Mouse (Mus musculus) hindbrain, embryonic 10.5 days (tissue): Measurements from ENCODE around the gene Daglb. TPM values are rescaled to one million over a fixed set of nuclear protein-coding genes. Genes with fewer than 3 reads are reported as not detected.

Source experiments
- DNase-seq: peaks from one replicate; pipeline ENCODE4 v3.0.0-alpha.2; 2017; ENCODE audit warnings: low spot score
- H3K27ac ChIP-seq: fragments of 300-500 bp; sonication (generic); 2 replicates; pipeline ENCODE4 v1.5.1; 2016; ENCODE audit warnings: mild to moderate bottlenecking, moderate library complexity
- H3K27me3 ChIP-seq: fragments of 300-500 bp; sonication (generic); 2 replicates; pipeline ENCODE4 v1.6.1; 2016; ENCODE audit warnings: mild to moderate bottlenecking; ENCODE audit not compliant: poor library complexity, insufficient read depth, severe bottlenecking
- H3K36me3 ChIP-seq: fragments of 300-500 bp; sonication (generic); 2 replicates; pipeline ENCODE4 v1.6.1; 2016; ENCODE audit warnings: mild to moderate bottlenecking, moderate library complexity
- H3K4me1 ChIP-seq: fragments of 300-500 bp; sonication (generic); replicated peaks from 2 replicates; pipeline ENCODE4 v1.6.1; 2016; ENCODE audit warnings: mild to moderate bottlenecking
- H3K4me3 ChIP-seq: fragments of 300-500 bp; sonication (generic); 2 replicates; pipeline ENCODE4 v1.5.1; 2016; ENCODE audit warnings: mild to moderate bottlenecking, moderate library complexity
- H3K9me3 ChIP-seq: fragments of 300-500 bp; sonication (generic); 2 replicates; pipeline ENCODE4 v1.6.1; 2016; ENCODE audit warnings: mild to moderate bottlenecking, moderate library complexity
- WGBS: fragments of 180-500 bp; shearing (Covaris S2); methylation state at CpG from one replicate; pipeline ENCODE4 v1.1.7; 2016; 5-methylcytosine and 5-hydroxymethylcytosine counted together
- polyA plus RNA-seq: library from polyadenylated mRNA; unstranded; fragments of >200 nt; fragmentation: Nextera tagmentation; extraction: Ambion mirVana; gene quantifications from 2 replicates; pipeline ENCODE4 v1.2.1, GENCODE M21; 2016

Gene Daglb
- polyA plus RNA-seq, 1 experiment from 2014 or later: 16.7 TPM

- no peak overlapping the region for H3K4me3 ChIP-seq
- no peak overlapping the region for H3K27ac ChIP-seq
- H3K4me1 ChIP-seq: peaks cover 13% of the 10 kb centered on the region
- H3K27me3 ChIP-seq: no peaks in the 10 kb centered on the region
- no peaks in the 10 kb centered on the region for H3K9me3 ChIP-seq
- WGBS: 93% methylated on average over 8 of the region's 8 CpGs
- DNase-seq: peak; percentile 1
- H3K36me3 ChIP-seq: peaks cover 78% of the 10 kb centered on the region
Measured at GRCm38 (mm10) chr5:143469628-143470027, 5.2 kb downstream of the Daglb start.

- Histone ChIP-seq H3K36me3 (peaks cover 88% of the 10 kb centered on the region), H3K4me1 (peaks cover 3% of the 10 kb centered on the region), H3K9me3 (no peaks in the 10 kb centered on the region), H3K27me3 (no peaks in the 10 kb centered on the region), H3K4me3 (no peak overlapping the region), H3K27ac (no peak overlapping the region)
- peak; percentile 1 for DNase-seq
- WGBS: 91% methylated on average over 15 of the region's 15 CpGs
Measured at GRCm38 (mm10) chr5:143470421-143471164, 6.2 kb downstream of the Daglb start.

- Histone ChIP-seq H3K4me3 (no peak overlapping the region), H3K27ac (no peak overlapping the region), H3K9me3 (no peaks in the 10 kb centered on the region), H3K27me3 (no peaks in the 10 kb centered on the region), H3K36me3 (peaks cover 94% of the 10 kb centered on the region), H3K4me1 (no peaks in the 10 kb centered on the region)
- WGBS: 93% methylated on average over 3 of the region's 3 CpGs
- no peak for DNase-seq
Measured at GRCm38 (mm10) chr5:143471165-143471546, 6.8 kb downstream of the Daglb start.

GRCm38 (mm10) chr5:143471953-143472618 lies 7.7 kb downstream of the Daglb start:
- WGBS: 84% methylated on average over 9 of the region's 9 CpGs
- Histone ChIP-seq H3K9me3 (no peaks in the 10 kb centered on the region), H3K4me3 (no peak overlapping the region), H3K36me3 (peaks cover 99% of the 10 kb centered on the region), H3K27ac (no peak overlapping the region), H3K4me1 (no peaks in the 10 kb centered on the region), H3K27me3 (no peaks in the 10 kb centered on the region)
- DNase-seq: peak; percentile 1

GRCm38 (mm10) chr5:143475153-143475844 lies 10.9 kb downstream of the Daglb start:
- H3K27ac ChIP-seq: no peak overlapping the region
- no peaks in the 10 kb centered on the region for H3K27me3 ChIP-seq
- H3K4me3 ChIP-seq: no peak overlapping the region
- H3K4me1 ChIP-seq: no peaks in the 10 kb centered on the region
- 93% methylated on average over 20 of the region's 20 CpGs for WGBS
- no peak for DNase-seq
- peaks cover 99% of the 10 kb centered on the region for H3K36me3 ChIP-seq
- no peaks in the 10 kb centered on the region for H3K9me3 ChIP-seq

GRCm38 (mm10) chr5:143476013-143476412 lies 11.6 kb downstream of the Daglb start:
- Histone ChIP-seq H3K9me3 (no peaks in the 10 kb centered on the region), H3K36me3 (peaks cover 96% of the 10 kb centered on the region), H3K27me3 (no peaks in the 10 kb centered on the region), H3K27ac (no peak overlapping the region), H3K4me3 (no peak overlapping the region), H3K4me1 (no peaks in the 10 kb centered on the region)
- DNase-seq: no peak
- 96% methylated on average over 6 of the region's 6 CpGs for WGBS

GRCm38 (mm10) chr5:143477901-143478300 lies 13.5 kb downstream of the Daglb start:
- Histone ChIP-seq H3K36me3 (peaks cover 93% of the 10 kb centered on the region), H3K27ac (no peak overlapping the region), H3K9me3 (no peaks in the 10 kb centered on the region), H3K27me3 (no peaks in the 10 kb centered on the region), H3K4me3 (no peak overlapping the region), H3K4me1 (no peaks in the 10 kb centered on the region)
- no peak for DNase-seq
- 95% methylated on average over 3 of the region's 3 CpGs for WGBS

GRCm38 (mm10) chr5:143484955-143485354 lies 20.6 kb downstream of the Daglb start:
- H3K36me3 ChIP-seq: peaks cover 92% of the 10 kb centered on the region

GRCm38 (mm10) chr5:143487193-143487592 lies 22.8 kb downstream of the Daglb start:
- no peaks in the 10 kb centered on the region for H3K27me3 ChIP-seq
- H3K9me3 ChIP-seq: no peaks in the 10 kb centered on the region
- no peak overlapping the region for H3K27ac ChIP-seq
- no peak overlapping the region for H3K4me3 ChIP-seq
- no peaks in the 10 kb centered on the region for H3K4me1 ChIP-seq
- DNase-seq: no peak
- WGBS: 94% methylated on average over 10 of the region's 10 CpGs
- peaks cover 99% of the 10 kb centered on the region for H3K36me3 ChIP-seq

More at GRCm38 (mm10) chr5:143484955-143485354, 20.6 kb downstream of the Daglb start:
- H3K9me3 ChIP-seq: no peaks in the 10 kb centered on the region
- no peak overlapping the region for H3K27ac ChIP-seq
- H3K4me3 ChIP-seq: no peak overlapping the region
- no peaks in the 10 kb centered on the region for H3K27me3 ChIP-seq
- no peak for DNase-seq
- no peaks in the 10 kb centered on the region for H3K4me1 ChIP-seq
- WGBS: 92% methylated on average over 5 of the region's 5 CpGs

- H3K27me3 ChIP-seq: no peaks in the 10 kb centered on the region
- H3K4me1 ChIP-seq: no peaks in the 10 kb centered on the region
- no peak overlapping the region for H3K27ac ChIP-seq
- H3K4me3 ChIP-seq: no peak overlapping the region
- WGBS: 89% methylated on average over 5 of the region's 5 CpGs
- H3K36me3 ChIP-seq: peaks cover 99% of the 10 kb centered on the region
- no peak for DNase-seq
- no peaks in the 10 kb centered on the region for H3K9me3 ChIP-seq
Measured at GRCm38 (mm10) chr5:143487998-143488397, 23.6 kb downstream of the Daglb start.

- 89% methylated on average over 14 of the region's 14 CpGs for WGBS
- Histone ChIP-seq H3K27ac (no peak overlapping the region), H3K27me3 (no peaks in the 10 kb centered on the region), H3K9me3 (no peaks in the 10 kb centered on the region), H3K4me1 (no peaks in the 10 kb centered on the region), H3K36me3 (peaks cover 96% of the 10 kb centered on the region), H3K4me3 (no peak overlapping the region)
- no peak for DNase-seq
Measured at GRCm38 (mm10) chr5:143489749-143490342, 25.5 kb downstream of the Daglb start.

- Histone ChIP-seq H3K27ac (no peak overlapping the region), H3K27me3 (no peaks in the 10 kb centered on the region), H3K4me1 (no peaks in the 10 kb centered on the region), H3K9me3 (no peaks in the 10 kb centered on the region), H3K4me3 (no peak overlapping the region), H3K36me3 (peaks cover 95% of the 10 kb centered on the region)
- WGBS: 86% methylated on average over 4 of the region's 4 CpGs
- no peak for DNase-seq
Measured at GRCm38 (mm10) chr5:143491736-143492135, 27.4 kb downstream of the Daglb start.

- no peaks in the 10 kb centered on the region for H3K27me3 ChIP-seq
- no peaks in the 10 kb centered on the region for H3K9me3 ChIP-seq
- no peak for DNase-seq
- H3K4me1 ChIP-seq: no peaks in the 10 kb centered on the region
- H3K27ac ChIP-seq: no peak overlapping the region
- H3K4me3 ChIP-seq: no peak overlapping the region
- H3K36me3 ChIP-seq: peaks cover 85% of the 10 kb centered on the region
- 89% methylated on average over 10 of the region's 10 CpGs for WGBS
Measured at GRCm38 (mm10) chr5:143493163-143493562, 28.8 kb downstream of the Daglb start.
